Mouse (Mus musculus): ENCODE data around the gene Igsf11. TPM values are rescaled to one million over a fixed set of nuclear protein-coding genes. Genes with fewer than 3 reads are reported as not detected.

Igsf11 gene
- polyA plus RNA-seq, 1 experiment from 2014 or later, result 0.77 TPM

DNA sequence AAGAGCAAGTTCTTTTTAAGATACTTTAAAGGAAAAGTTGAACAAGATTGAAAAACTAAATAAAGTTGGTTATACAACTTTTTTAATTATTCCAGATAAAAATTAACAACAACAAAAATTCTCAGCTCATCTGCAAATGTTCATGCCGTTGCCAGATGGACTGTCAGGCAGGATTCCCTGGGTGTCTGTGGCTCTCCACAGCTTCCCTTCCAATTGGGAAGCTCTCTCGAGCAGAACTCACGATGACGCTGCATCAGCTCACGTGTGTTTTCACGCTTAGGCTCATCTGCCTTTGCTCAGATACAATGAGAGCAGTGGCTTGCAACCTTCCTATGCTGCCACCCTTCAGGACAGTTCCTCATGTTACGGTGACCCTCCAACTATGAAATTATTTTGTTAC lies 101.2 kb downstream of the Igsf11 start:
- no peak for ATAC-seq (ENCODE audit: insufficient number of reproducible peaks, low FRiP score, low TSS enrichment, low read depth)

DNA sequence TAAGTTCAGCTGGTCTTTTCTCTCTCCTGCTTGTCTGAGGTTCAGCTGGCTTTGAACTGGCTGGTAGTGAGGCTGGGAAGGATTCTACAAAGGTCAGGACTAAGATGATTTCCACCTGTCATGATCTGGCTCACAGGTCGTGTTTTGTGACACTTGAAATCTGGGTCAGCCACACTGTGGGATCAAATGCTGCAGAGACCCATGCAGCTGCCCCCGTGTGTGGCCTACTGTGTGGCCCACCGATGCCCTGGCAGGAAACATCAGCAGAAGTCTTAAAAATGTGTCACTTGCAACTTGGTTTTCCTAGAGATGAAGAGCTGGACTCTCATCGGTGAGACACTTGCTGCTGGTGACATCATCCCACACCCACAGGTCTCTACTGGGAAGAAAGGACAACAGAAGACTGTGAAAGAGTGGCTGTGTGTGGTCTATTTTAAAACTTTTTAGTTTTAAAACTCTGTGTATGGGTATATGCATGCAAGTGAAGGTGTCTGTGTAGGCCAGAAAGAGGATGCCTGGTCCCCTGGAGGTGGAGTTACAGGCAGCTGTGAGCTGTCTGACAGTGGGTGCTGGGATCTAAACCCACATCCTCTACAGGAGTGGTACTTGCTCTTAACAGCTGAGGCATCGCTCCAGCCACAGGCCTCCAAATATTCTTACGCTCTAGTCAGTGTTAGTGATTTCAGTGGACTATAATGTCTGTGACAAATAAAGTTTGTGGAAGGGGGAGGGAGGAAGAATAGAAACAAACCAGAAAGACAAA lies 106.2 kb downstream of the Igsf11 start:
- Histone ChIP-seq H3K4me2 (no peak overlapping the region), H3K27me3 (no peaks in the 10 kb centered on the region), H3K36me3 (no peaks in the 10 kb centered on the region), H3K4me3 (no peak overlapping the region), H3K4me1 (no peaks in the 10 kb centered on the region), H3K9ac (no peak overlapping the region), H3K9me3 (no peaks in the 10 kb centered on the region), H3K27ac (no peak overlapping the region)
- ATAC-seq (ENCODE audit: insufficient number of reproducible peaks, low FRiP score, low TSS enrichment, low read depth), result no peak
- WGBS, result 80% methylated on average over 6 of the region's 6 CpGs

More for the DNA sequence above, 101.2 kb downstream of the Igsf11 start:
- Histone ChIP-seq H3K4me1 (peaks cover 3% of the 10 kb centered on the region), H3K36me3 (no peaks in the 10 kb centered on the region), H3K27me3 (no peaks in the 10 kb centered on the region), H3K4me3 (no peak overlapping the region), H3K9me3 (no peaks in the 10 kb centered on the region), H3K4me2 (no peak overlapping the region), H3K9ac (no peak overlapping the region), H3K27ac (no peak overlapping the region)
- WGBS, result 78% methylated on average over 7 of the region's 7 CpGs

DNA sequence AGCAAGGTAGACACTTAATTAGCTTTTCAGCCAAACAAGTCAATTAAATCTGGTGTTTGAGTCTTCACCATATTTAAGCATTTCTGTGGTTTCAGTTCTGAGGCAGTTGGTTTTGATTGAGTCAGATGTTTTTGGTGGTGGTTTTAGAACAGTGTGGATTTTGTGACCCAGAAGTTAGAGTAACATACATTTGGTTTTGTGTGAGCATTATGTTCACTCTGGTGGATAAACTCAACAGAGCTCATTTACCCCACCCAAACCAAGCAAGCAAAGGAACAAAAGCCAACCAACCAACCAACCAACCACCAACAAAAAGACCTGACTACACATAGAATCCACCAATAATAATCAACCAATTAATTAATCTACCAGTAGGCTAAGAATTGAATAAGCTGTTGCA lies 106.8 kb downstream of the Igsf11 start:
- no peaks in the 10 kb centered on the region for H3K27me3 ChIP-seq
- no peak overlapping the region for H3K27ac ChIP-seq
- no peak for ATAC-seq (ENCODE audit: insufficient number of reproducible peaks, low FRiP score, low TSS enrichment, low read depth)
- no peak overlapping the region for H3K4me3 ChIP-seq
- no peak overlapping the region for H3K4me2 ChIP-seq
- H3K4me1 ChIP-seq, result no peaks in the 10 kb centered on the region
- H3K9me3 ChIP-seq, result no peaks in the 10 kb centered on the region
- no peaks in the 10 kb centered on the region for H3K36me3 ChIP-seq
- H3K9ac ChIP-seq, result no peak overlapping the region

- H3K4me3 ChIP-seq, result no peak overlapping the region
- no peak overlapping the region for H3K27ac ChIP-seq
- no peaks in the 10 kb centered on the region for H3K27me3 ChIP-seq
- no peaks in the 10 kb centered on the region for H3K9me3 ChIP-seq
- no peak for ATAC-seq (ENCODE audit: insufficient number of reproducible peaks, low FRiP score, low TSS enrichment, low read depth)
- H3K4me2 ChIP-seq, result no peak overlapping the region
- H3K9ac ChIP-seq, result no peak overlapping the region
- 86% methylated on average over 7 of the region's 7 CpGs for WGBS
- H3K36me3 ChIP-seq, result no peaks in the 10 kb centered on the region
- no peaks in the 10 kb centered on the region for H3K4me1 ChIP-seq
Measured at GRCm38 (mm10) chr16:39006978-39007377, 114.5 kb downstream of the Igsf11 start.

- H3K27me3 ChIP-seq, result no peaks in the 10 kb centered on the region
- H3K9ac ChIP-seq, result no peak overlapping the region
- H3K4me3 ChIP-seq, result no peak overlapping the region
- no peak overlapping the region for H3K27ac ChIP-seq
- no peaks in the 10 kb centered on the region for H3K4me1 ChIP-seq
- ATAC-seq (ENCODE audit: insufficient number of reproducible peaks, low FRiP score, low TSS enrichment, low read depth), result no peak
- no peaks in the 10 kb centered on the region for H3K36me3 ChIP-seq
- 72% methylated on average over 2 of the region's 2 CpGs for WGBS
- H3K9me3 ChIP-seq, result no peaks in the 10 kb centered on the region
- no peak overlapping the region for H3K4me2 ChIP-seq
Measured at GRCm38 (mm10) chr16:39019449-39019848, 127.0 kb downstream of the Igsf11 start.

DNA sequence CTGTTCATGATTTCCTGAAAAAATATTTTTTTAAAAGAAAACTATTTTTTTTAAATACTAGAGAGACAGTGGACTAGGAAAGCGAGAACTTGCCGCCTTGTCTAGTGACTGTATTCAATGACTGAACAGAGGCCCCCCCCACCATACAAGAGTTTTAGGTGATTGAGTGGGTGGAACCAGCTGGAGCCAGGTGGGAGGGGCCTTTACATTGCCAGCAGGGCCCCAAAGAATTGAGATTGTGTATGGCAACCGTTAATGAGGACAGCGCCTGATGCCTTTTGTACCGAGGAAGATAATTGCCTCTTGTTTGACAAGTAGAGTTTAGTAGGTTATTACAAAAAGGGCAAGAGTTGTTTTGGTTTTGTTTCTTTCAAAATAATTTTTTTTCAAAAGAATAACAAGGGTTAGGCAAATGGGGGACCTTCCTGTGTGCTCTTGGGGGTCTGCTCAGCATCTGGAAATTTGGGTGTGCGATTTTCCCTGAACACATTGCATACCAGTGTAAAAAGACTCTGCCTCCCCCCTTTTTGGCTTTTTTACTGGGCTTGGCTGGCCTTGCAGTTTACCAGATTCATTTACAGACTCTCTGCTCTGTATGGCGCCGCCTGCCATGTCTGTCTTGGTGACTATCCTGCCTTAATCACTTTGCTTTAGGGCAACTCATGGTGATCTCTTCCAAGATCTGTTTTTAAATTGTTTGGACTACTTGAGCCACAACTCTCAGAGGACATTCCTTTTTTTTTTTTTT lies 133.7 kb downstream of the Igsf11 start:
- no peak for ATAC-seq (ENCODE audit: insufficient number of reproducible peaks, low FRiP score, low TSS enrichment, low read depth)
- Histone ChIP-seq H3K9ac (no peak overlapping the region), H3K4me2 (no peak overlapping the region), H3K36me3 (no peaks in the 10 kb centered on the region), H3K27ac (no peak overlapping the region), H3K4me3 (no peak overlapping the region), H3K27me3 (no peaks in the 10 kb centered on the region), H3K9me3 (no peaks in the 10 kb centered on the region), H3K4me1 (no peaks in the 10 kb centered on the region)
- WGBS, result 68% methylated on average over 8 of the region's 8 CpGs

- Histone ChIP-seq H3K4me2 (no peak overlapping the region), H3K27ac (no peak overlapping the region), H3K36me3 (no peaks in the 10 kb centered on the region), H3K4me1 (no peaks in the 10 kb centered on the region), H3K27me3 (no peaks in the 10 kb centered on the region), H3K4me3 (no peak overlapping the region), H3K9ac (no peak overlapping the region), H3K9me3 (no peaks in the 10 kb centered on the region)
- 63% methylated on average over 2 of the region's 2 CpGs for WGBS
- ATAC-seq (ENCODE audit: insufficient number of reproducible peaks, low FRiP score, low TSS enrichment, low read depth), result no peak
Measured at GRCm38 (mm10) chr16:39031350-39031749, 138.9 kb downstream of the Igsf11 start.

DNA sequence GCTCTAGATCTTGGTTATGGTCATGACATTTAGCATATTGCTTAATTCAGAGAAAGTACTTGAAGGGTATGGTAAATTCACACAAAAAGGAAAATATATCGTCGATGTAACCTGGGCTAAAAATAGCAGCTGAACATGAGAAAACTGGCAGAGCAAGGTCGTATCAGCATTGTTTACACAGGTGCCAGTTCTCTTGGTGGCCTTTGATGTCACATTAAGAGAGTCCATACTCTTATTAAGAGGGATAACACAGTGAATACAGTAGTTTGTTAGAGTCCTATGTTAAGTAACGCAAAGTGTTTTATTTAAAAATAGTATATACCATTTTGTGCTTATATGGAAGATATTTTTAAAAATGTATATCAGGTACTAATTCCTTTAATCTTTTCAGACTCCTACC lies 144.8 kb downstream of the Igsf11 start:
- no peak overlapping the region for H3K4me2 ChIP-seq
- no peaks in the 10 kb centered on the region for H3K36me3 ChIP-seq
- 57% methylated on average over 4 of the region's 4 CpGs for WGBS
- H3K27me3 ChIP-seq, result no peaks in the 10 kb centered on the region
- H3K27ac ChIP-seq, result no peak overlapping the region
- no peak for ATAC-seq (ENCODE audit: insufficient number of reproducible peaks, low FRiP score, low TSS enrichment, low read depth)
- H3K4me1 ChIP-seq, result no peaks in the 10 kb centered on the region
- H3K4me3 ChIP-seq, result no peak overlapping the region
- H3K9me3 ChIP-seq, result no peaks in the 10 kb centered on the region
- H3K9ac ChIP-seq, result no peak overlapping the region

DNA sequence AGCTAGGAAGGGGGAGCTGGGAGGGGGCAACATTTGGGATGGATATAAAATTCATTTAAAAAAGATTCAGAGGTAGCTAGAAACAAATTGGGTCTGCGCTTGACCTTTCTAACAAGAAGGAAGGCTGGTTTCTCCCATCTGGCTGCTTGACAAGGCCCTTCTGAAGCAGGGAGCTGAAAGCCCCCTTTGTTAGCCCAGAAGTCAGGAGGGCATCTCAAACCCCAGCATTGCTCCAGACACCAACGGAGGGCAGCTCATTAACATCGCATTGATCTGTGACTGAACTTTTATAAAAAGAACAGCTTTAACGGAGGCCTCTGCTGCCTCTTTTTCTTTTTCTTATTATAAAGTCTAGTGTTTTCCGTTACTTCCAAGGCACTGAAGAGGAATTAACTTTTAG lies 151.9 kb downstream of the Igsf11 start:
- Histone ChIP-seq H3K4me2 (no peak overlapping the region), H3K4me1 (no peaks in the 10 kb centered on the region), H3K27me3 (no peaks in the 10 kb centered on the region), H3K9ac (no peak overlapping the region), H3K4me3 (no peak overlapping the region), H3K27ac (no peak overlapping the region), H3K36me3 (no peaks in the 10 kb centered on the region), H3K9me3 (no peaks in the 10 kb centered on the region)
- no peak for ATAC-seq (ENCODE audit: insufficient number of reproducible peaks, low FRiP score, low TSS enrichment, low read depth)
- 42% methylated on average over 5 of the region's 5 CpGs for WGBS

- no peak overlapping the region for H3K4me3 ChIP-seq
- no peak overlapping the region for H3K4me2 ChIP-seq
- no peaks in the 10 kb centered on the region for H3K4me1 ChIP-seq
- peaks cover 6% of the 10 kb centered on the region; the same call in 1 of the 2 replicates for H3K27me3 ChIP-seq
- no peak for ATAC-seq (ENCODE audit: insufficient number of reproducible peaks, low FRiP score, low TSS enrichment, low read depth)
- H3K27ac ChIP-seq, result no peak overlapping the region
- H3K9ac ChIP-seq, result no peak overlapping the region
- H3K9me3 ChIP-seq, result no peaks in the 10 kb centered on the region
- no peaks in the 10 kb centered on the region for H3K36me3 ChIP-seq
- 4% methylated on average over 4 of the region's 4 CpGs for WGBS
Measured at GRCm38 (mm10) chr16:39048889-39049288, 156.4 kb downstream of the Igsf11 start.

GRCm38 (mm10) chr16:39052971-39053370 lies 160.5 kb downstream of the Igsf11 start:
- H3K4me1 ChIP-seq, result no peaks in the 10 kb centered on the region
- H3K9me3 ChIP-seq, result no peaks in the 10 kb centered on the region
- H3K36me3 ChIP-seq, result no peaks in the 10 kb centered on the region
- no peak for ATAC-seq (ENCODE audit: insufficient number of reproducible peaks, low FRiP score, low TSS enrichment, low read depth)
- no peak overlapping the region for H3K4me3 ChIP-seq
- H3K4me2 ChIP-seq, result no peak overlapping the region
- 0% methylated on average over 2 of the region's 2 CpGs for WGBS
- H3K27me3 ChIP-seq, result peaks cover 13% of the 10 kb centered on the region; the same call in 1 of the 2 replicates
- H3K9ac ChIP-seq, result no peak overlapping the region
- no peak overlapping the region for H3K27ac ChIP-seq

DNA sequence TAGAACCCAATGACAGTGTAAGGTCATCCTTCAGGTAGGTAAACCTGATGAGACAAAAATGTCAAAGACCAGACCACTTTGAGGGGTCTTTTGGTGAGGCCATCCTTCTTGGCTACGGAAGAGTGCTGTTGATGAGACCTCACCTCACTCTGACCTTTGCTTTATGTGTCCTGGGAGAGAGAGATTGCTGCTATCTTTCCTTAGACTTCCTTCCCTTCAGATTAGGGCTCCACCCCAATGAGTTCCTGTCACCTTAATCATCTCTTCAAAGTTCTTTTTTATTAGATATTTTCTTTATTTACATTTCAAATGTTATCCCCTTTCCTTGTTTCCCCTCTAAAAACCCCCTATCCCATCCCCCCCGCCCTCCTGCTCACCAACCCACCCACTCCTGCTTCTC lies 161.3 kb downstream of the Igsf11 start:
- ATAC-seq (ENCODE audit: insufficient number of reproducible peaks, low FRiP score, low TSS enrichment, low read depth), result no peak
- Histone ChIP-seq H3K4me2 (no peak overlapping the region), H3K4me1 (no peaks in the 10 kb centered on the region), H3K9ac (no peak overlapping the region), H3K9me3 (no peaks in the 10 kb centered on the region), H3K27me3 (peaks cover 13% of the 10 kb centered on the region; the same call in 1 of the 2 replicates), H3K36me3 (no peaks in the 10 kb centered on the region), H3K27ac (no peak overlapping the region), H3K4me3 (no peak overlapping the region)
- WGBS, result 68% methylated on average over 2 of the region's 2 CpGs
